Mouse (Mus musculus): Measurements from ENCODE around the gene Mctp2. TPM values are rescaled to one million over a fixed set of nuclear protein-coding genes. Genes with fewer than 3 reads are reported as not detected.

The Mctp2 gene
- total and polyA plus RNA-seq, 3 experiments: not detected

GRCm38 (mm10) chr7:72311582-72311981 lies 5.2 kb upstream of the Mctp2 start:
- Histone ChIP-seq H3K9me3 (replicated peaks; ENCODE audit: insufficient read depth, low read length) (no peaks in the 10 kb centered on the region), H3K27me3 (ENCODE audit: control insufficient read depth in 1 of 2, insufficient read depth in 2 of 2, low read length in 2 of 2) (no peaks in the 10 kb centered on the region), H3K9ac (ENCODE audit: control insufficient read depth, low read depth, low read length, poor library complexity, severe bottlenecking) (no peak overlapping the region), H3K27ac (ENCODE audit: control insufficient read depth, low read depth, low read length) (no peak overlapping the region), H3K79me2 (ENCODE audit: control insufficient read depth, insufficient read depth, low read length, poor library complexity) (no peaks in the 10 kb centered on the region), H3K36me3 (ENCODE audit: control insufficient read depth in 1 of 2, insufficient read depth in 2 of 2, low read length in 2 of 2) (no peaks in the 10 kb centered on the region), H3K4me3 (ENCODE audit: control insufficient read depth in 1 of 2, insufficient read depth in 1 of 2, low read depth in 2 of 2, low read length in 2 of 2) (no peak overlapping the region), H3K4me1 (ENCODE audit: control insufficient read depth in 1 of 2, insufficient read depth in 2 of 2, low read length in 2 of 2) (no peaks in the 10 kb centered on the region)
- TF ChIP-seq MEF2A (IDR thresholded peaks at IDR 0.05; ENCODE audit: extremely low read depth, insufficient replicate concordance, low read depth, low read length, poor library complexity, severe bottlenecking): no peak
- no peak for TF ChIP-seq POLR2AphosphoS2 (IDR thresholded peaks at IDR 0.05; ENCODE audit: low read length)
- no peak for TF ChIP-seq GATA1 (IDR thresholded peaks at IDR 0.05; ENCODE audit: low read depth, low read length)
- TF ChIP-seq HCFC1 (IDR thresholded peaks at IDR 0.05; ENCODE audit: low read depth, low read length): no peak
- TF ChIP-seq ZNF384 (IDR thresholded peaks at IDR 0.05; ENCODE audit: low read depth, low read length): no peak
- TF ChIP-seq ZC3H11A (IDR thresholded peaks at IDR 0.05; ENCODE audit: low read depth, low read length): no peak
- no peak for TF ChIP-seq TCF12 (IDR thresholded peaks at IDR 0.05; ENCODE audit: low read depth, low read length)
- no peak for TF ChIP-seq JUND (IDR thresholded peaks at IDR 0.05; ENCODE audit: low read depth, low read length)
- TF ChIP-seq MAX (IDR thresholded peaks at IDR 0.05; ENCODE audit: low read length): no peak
- TF ChIP-seq USF2 (IDR thresholded peaks at IDR 0.05; ENCODE audit: borderline replicate concordance in 1 of 2, insufficient read depth in 1 of 2, low read depth in 1 of 2, low read length in 2 of 2): no peak
- DNase-seq (ENCODE audit: low read depth, low spot score): no peak

- Histone ChIP-seq H3K36me3 (ENCODE audit: control insufficient read depth in 1 of 2, insufficient read depth in 2 of 2, low read length in 2 of 2) (no peaks in the 10 kb centered on the region), H3K9ac (ENCODE audit: control insufficient read depth, low read depth, low read length, poor library complexity, severe bottlenecking) (no peak overlapping the region), H3K9me3 (replicated peaks; ENCODE audit: insufficient read depth, low read length) (no peaks in the 10 kb centered on the region), H3K27ac (ENCODE audit: control insufficient read depth, low read depth, low read length) (no peak overlapping the region), H3K79me2 (ENCODE audit: control insufficient read depth, insufficient read depth, low read length, poor library complexity) (no peaks in the 10 kb centered on the region), H3K27me3 (ENCODE audit: control insufficient read depth in 1 of 2, insufficient read depth in 2 of 2, low read length in 2 of 2) (no peaks in the 10 kb centered on the region), H3K4me1 (ENCODE audit: control insufficient read depth in 1 of 2, insufficient read depth in 2 of 2, low read length in 2 of 2) (no peaks in the 10 kb centered on the region), H3K4me3 (ENCODE audit: control insufficient read depth in 1 of 2, insufficient read depth in 1 of 2, low read depth in 2 of 2, low read length in 2 of 2) (no peak overlapping the region)
- TF ChIP-seq GATA1 (IDR thresholded peaks at IDR 0.05; ENCODE audit: low read depth, low read length): no peak
- TF ChIP-seq USF1 (IDR thresholded peaks at IDR 0.05; ENCODE audit: low read depth, low read length): no peak
- no peak for TF ChIP-seq HCFC1 (IDR thresholded peaks at IDR 0.05; ENCODE audit: low read depth, low read length)
- TF ChIP-seq TAL1 (IDR thresholded peaks at IDR 0.05; ENCODE audit: low read length): no peak
- no peak for TF ChIP-seq POLR2AphosphoS5 (IDR thresholded peaks at IDR 0.05; ENCODE audit: borderline replicate concordance, low read depth, low read length)
- TF ChIP-seq BHLHE40 (IDR thresholded peaks at IDR 0.05; ENCODE audit: borderline replicate concordance, low read depth, low read length): no peak
- no peak for TF ChIP-seq EP300 (IDR thresholded peaks at IDR 0.05; ENCODE audit: low read depth in 1 of 2, low read length in 2 of 2)
- TF ChIP-seq MAFK (IDR thresholded peaks at IDR 0.05; ENCODE audit: borderline replicate concordance, low read depth, low read length): no peak
- TF ChIP-seq POLR2A (IDR thresholded peaks at IDR 0.05; ENCODE audit: control insufficient read depth in 1 of 2, insufficient read depth in 1 of 2, low read depth in 1 of 2, low read length in 2 of 2, poor library complexity in 1 of 2): no peak
- TF ChIP-seq SIN3A (IDR thresholded peaks at IDR 0.05; ENCODE audit: low read length): no peak
- no peak for TF ChIP-seq CHD1 (IDR thresholded peaks at IDR 0.05; ENCODE audit: low read depth, low read length)
- TF ChIP-seq POLR2AphosphoS2 (IDR thresholded peaks at IDR 0.05; ENCODE audit: low read length): no peak
- TF ChIP-seq KAT2A (conservative IDR thresholded peaks at IDR 0.05; ENCODE audit: low read depth, low read length): no peak
- no peak for TF ChIP-seq ZKSCAN1 (IDR thresholded peaks at IDR 0.05; ENCODE audit: low read depth, low read length)
- TF ChIP-seq CHD2 (IDR thresholded peaks at IDR 0.05; ENCODE audit: low read length): no peak
- TF ChIP-seq MAX (IDR thresholded peaks at IDR 0.05; ENCODE audit: low read length): no peak
- TF ChIP-seq SMC3 (IDR thresholded peaks at IDR 0.05; ENCODE audit: low read depth, low read length): no peak
- no peak for TF ChIP-seq MYC (IDR thresholded peaks at IDR 0.05; ENCODE audit: low read depth, low read length)
- TF ChIP-seq ZC3H11A (IDR thresholded peaks at IDR 0.05; ENCODE audit: low read depth, low read length): no peak
- no peak for DNase-seq (ENCODE audit: low read depth, low spot score)
Observed at GRCm38 (mm10) chr7:72308078-72308477, 1.7 kb upstream of the Mctp2 start.
